Mouse (Mus musculus) E14TG2a.4 (cell line): ENCODE measurements at regions not wholly inside any gene's neighbourhood (a gene's known extent, or its start where the extent isn't known, plus 50 kb on each side); places are given as distances from the start of the nearest gene placed in this dataset.

Experiments used
- CTCF ChIP-seq: conservative IDR thresholded peaks from 2 replicates; pipeline ENCODE4 v1.5.1; 2014; ENCODE audit warnings: low read length
- NANOG ChIP-seq: IDR thresholded peaks from 2 replicates; pipeline ENCODE4 v1.6.1; 2014; ENCODE audit warnings: borderline replicate concordance, low read length, mixed read lengths
- POU5F1 ChIP-seq: IDR thresholded peaks from 2 replicates; pipeline ENCODE4 v1.6.1; 2014; ENCODE audit warnings: low read length, borderline replicate concordance

DNA sequence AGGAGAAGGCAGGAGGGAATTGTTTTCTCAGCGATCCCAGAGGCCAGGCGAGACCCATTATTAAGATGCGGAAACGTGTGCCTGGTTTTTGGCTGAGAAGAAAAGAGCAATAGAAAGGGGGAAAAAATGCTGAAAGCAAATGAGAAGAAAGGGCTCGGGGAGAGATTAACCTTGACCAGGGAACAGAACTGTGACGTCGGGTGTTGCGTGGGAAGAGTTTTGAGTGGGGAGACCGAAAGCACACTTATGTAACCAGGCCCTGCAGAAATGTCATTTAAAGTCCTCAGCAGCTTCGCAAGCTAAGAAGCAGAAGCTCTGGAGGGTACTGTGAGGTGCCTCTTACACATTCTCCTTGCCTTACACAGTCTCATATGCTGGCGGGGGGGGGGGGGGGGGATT lies 111.0 kb upstream of the Frmd6 start:
- TF ChIP-seq CTCF (no peak), NANOG (no peak), POU5F1 (no peak)
